Mouse (Mus musculus) thymus, adult 2 months (tissue): ENCODE measurements around the gene Iqcf3.

ENCODE experiments used
- CTCF ChIP-seq: fragments of 200-500 bp; IDR thresholded peaks from 2 replicates; pipeline ENCODE4 v1.5.1; 2012; ENCODE audit warnings: mild to moderate bottlenecking, control low read depth, low read length, moderate library complexity, borderline replicate concordance; ENCODE audit not compliant: control insufficient read depth, poor library complexity, insufficient read depth; ENCODE audit errors: extremely low read depth
- POLR2A ChIP-seq: fragments of 200-500 bp; IDR thresholded peaks from 2 replicates; pipeline ENCODE4 v1.6.1; 2012; ENCODE audit warnings: mild to moderate bottlenecking, low read length, control low read depth, moderate library complexity; ENCODE audit not compliant: control insufficient read depth, poor library complexity, insufficient read depth; ENCODE audit errors: extremely low read depth

GRCm38 (mm10) chr9:106471892-106472291 is 89.5 kb downstream of the Iqcf3 start:
- TF ChIP-seq CTCF = no peak
- no peak for TF ChIP-seq POLR2A
